Mouse (Mus musculus) embryo, embryonic 9.5 days (tissue): Measurements from ENCODE around the gene Msi2.

ENCODE experiments used
- DNase-seq: peaks from one replicate; pipeline ENCODE4 v3.0.0-alpha.2; 2017; ENCODE audit errors: extremely low spot score

Gene Msi2

DNA sequence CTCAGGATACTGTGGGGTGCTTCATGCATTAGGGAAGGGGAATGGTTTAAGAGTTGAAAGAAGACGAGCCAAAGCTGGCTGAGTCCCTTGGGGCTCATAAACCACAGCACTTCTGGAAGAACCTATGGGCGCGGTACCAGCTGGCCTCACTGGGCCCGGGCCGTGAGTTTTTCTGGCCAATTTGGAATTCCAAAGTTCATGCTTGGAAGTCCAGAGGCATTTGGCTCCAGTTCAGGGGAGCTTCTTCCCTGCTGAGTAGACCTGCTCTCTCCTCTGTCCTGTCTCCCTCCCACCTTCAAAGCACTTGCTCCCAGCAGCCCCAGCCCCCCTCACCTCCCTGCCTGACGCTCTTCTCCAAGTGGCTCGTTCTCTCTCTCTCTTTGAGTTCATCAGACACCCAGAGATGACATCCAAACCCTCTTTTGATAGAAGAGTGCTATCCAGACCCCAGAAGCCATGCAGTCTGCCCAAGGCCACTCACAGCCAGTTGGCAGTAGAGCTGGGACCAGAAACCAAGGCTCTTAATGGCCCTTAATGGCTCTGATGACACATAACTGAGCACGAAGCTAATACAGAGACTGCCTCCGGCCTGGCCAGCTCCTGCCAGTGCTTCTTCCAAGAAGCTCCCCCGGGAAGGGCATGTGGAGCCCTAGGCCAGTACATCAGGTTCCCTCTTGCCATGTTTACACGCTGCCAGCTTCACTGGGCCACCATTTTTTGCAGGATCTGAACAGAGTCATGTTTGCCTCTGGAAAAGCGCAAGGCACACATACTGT, 204.0 kb downstream of the Msi2 start:
- DNase-seq: no peak

DNA sequence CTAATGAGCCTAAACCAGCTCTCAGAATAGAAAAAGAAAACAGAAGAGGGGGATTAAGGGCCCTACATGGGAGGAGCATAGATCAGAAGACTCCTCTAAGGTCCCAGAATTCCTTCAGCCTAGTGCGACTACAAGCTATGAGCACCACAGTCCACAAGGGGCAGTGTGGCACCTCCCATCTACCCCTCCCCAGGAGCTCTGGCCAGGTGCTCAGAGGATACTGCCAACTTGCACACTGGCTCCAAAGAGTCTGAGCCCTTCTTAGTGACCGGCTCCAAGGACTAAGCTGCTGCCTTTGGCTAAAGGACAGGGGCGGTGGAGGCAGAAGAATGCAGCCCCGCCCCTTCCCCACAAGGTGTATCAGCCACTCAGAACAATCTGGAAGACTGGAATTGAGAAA, 205.7 kb downstream of the Msi2 start:
- peak; percentile 44 for DNase-seq

DNA sequence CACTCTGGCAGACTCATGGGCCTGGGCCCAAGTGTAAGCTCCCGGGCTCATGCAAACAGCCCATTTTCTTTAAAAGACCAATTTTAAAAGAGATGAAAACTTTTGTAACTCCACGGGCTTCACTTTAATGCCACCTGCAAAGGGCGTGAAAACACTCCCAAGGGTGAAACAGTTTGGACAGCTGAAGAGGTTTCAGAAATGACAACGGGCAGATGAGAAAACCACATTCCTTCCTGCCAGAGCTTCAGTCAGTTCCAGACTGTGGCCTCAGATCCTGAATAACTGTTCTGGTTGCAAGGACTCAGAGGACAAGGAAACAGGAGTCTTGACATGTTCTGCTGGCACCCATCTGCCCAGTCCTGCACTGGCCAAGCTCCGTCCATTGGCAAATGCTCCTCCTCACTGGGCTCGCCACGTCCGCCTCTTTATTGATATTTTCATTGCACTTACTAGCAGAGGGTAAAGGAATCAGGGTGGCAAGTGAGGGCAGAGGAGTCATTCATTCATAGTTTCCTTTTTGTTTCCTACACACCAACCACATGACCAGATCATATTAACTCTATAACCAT, 207.9 kb downstream of the Msi2 start:
- no peak for DNase-seq

DNA sequence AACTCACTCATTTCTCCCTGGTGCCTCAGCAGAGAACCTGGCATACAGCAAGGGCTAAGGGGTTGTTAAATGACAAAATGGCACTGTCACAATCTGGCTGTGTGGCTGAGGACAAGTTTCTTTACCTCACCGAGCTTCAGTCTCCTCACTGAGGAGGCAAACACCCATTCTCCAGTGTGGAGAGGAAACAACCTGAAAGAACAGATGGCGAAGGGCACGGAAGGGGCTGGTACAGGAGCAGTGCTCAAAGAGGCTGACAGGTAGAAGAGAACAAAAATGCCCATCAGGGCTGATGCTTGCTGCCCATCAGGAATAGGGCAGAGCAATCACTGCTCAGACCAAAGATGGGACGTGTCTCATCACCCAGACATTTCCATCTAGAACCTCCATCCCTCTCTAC, 208.8 kb downstream of the Msi2 start:
- no peak for DNase-seq

DNA sequence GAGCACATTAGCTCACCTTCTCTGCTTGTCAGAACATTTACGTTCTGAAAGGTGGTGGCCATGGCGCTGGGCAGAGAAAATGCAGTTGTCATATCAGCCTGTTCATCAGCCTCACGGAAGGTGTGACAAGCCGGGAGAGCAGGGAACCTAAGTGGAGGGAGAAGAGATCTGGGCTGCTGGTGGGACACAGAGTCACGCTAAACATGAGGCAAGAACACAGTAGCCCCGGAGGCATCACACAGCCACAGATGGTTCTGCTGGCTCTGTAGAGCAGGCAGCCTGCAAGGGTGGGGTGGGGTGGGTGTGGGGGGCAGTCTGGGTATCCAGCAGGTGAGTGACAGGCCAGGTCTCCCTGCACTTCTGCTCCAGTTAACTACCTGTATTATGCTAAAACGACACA, 210.2 kb downstream of the Msi2 start:
- no peak for DNase-seq

DNA sequence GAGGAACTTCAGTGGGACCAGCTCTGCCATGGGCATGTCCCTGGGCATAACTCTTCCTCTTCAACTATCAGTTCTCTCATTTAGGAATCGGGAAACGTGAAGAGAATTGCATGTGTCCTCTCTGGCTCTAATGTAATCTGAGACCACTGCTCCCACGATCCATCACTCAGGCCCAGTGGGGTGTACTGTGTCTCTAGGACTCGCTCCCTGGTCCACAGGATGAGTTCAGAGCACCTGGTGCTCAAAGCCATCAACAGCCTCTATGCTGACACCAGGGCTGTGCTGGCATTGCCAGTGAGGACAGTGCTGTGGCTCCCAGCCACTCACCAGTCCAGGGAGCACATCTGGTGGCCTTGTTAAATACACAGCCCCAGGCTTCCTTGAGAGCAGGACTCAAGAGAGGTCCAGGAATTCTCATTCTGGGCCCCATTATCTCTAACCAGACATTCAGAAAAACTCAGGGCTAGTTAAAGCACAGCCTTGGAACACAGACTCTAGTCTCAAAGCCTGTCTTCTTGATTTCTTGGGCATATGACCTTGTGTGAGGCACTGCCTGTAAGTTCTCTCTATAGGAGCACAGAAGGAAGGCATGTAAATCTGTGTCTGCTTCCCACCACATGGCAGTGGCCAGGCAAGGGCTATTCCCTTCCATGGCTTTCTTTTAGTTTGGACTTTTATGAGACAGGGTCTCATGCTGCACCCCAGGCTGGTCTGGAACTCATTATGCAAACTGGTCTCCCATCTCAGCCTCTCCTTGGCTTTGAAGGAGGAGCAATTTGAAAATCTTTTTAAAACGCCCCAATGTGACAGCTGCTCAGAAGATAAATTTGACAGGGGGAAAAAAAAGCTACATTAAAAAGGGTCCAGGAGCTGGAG, 211.5 kb downstream of the Msi2 start:
- no peak for DNase-seq

DNA sequence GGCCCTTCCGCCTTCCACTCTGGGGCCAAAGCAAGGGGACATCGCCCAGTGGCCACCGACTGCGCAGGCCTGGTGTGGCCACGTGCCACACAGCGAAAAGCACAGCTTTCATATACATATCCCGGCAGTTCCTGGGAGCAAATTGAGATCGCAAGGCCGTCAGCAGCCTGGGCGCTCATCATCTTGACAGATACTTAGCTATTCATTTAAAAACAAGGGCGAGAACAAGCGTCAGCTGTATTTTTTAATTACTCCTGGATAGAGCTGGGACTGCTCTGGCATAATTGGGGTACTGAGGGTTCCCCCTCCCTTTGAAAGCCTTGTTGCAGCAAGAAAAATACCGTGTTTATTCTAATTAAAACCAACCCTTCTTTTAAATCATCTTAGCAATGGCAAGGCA, 212.2 kb downstream of the Msi2 start:
- no peak for DNase-seq

DNA sequence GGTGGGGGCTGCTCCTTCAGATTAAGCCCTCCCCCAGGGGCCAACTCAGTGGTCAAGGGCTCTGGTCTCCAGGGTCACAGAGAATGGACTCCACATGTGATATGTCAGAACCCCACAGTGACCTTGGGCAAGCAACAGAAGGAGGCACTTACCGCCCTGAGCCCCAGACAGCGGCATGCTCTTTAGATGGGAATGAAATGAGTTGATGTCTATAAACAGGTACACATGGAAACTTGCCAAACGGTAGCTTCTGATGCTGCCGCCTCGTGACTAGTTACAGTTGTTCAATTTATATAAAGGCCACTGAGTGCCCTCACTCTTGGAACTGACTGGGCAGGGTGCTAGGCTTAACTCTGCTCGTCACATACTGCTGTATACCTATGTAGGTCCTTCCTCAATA, 215.7 kb downstream of the Msi2 start:
- no peak for DNase-seq

DNA sequence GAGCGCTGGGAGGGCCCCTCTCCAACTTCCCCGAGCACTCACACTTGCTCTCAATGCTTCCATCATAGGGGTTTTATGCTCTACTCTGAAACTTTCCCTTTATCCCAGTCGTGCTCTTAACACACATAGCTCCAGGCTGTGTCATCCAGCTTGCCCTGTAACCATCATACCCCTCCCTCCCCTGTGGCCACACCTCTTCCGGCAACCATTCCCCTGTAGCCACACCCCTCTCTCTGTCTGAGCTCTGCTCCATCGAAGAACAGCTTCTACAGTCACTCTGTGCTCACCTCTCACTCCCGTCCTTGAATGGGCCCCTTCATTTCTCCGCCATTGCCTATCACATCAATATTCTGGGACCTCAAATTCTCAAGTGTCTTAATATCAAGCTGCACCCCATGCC, 219.8 kb downstream of the Msi2 start:
- no peak for DNase-seq

DNA sequence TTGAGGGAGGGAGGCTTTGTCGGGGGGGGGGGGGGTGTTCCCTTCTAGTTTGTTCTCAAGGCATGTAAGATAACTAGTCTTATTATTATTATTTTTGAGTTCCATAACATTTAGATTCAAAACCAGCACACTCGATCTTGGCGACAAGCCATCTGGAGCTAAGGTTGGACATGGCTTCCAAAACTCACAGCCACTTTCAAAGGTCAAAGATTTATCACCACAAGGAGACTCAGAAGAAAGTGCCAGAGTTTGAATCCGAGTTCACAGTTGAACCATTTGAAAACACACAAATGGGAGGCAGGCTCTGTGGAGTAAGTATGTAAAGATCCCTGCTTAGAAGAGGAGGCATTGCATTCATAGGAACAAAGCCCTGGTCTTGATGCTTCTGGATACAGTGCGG, 221.9 kb downstream of the Msi2 start:
- no peak for DNase-seq

DNA sequence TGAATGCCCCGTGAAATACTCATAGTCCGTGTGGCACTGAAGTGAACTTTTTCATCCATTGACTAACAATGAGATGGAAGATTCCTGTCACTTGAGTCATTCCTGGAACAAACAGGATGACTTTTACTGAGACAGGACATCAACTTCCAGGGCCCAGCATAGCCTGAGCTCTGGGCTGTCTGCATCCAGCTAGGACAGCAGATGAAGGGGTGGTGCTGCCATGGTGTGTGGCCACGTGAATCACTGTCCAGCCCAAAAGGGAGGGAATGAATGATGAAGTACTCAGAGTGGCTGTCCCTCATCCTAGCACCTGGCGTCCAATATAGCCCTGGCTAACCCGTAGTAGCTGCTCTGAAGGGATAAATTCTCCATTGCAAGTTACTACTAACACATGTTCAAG, 222.6 kb downstream of the Msi2 start:
- DNase-seq: no peak

DNA sequence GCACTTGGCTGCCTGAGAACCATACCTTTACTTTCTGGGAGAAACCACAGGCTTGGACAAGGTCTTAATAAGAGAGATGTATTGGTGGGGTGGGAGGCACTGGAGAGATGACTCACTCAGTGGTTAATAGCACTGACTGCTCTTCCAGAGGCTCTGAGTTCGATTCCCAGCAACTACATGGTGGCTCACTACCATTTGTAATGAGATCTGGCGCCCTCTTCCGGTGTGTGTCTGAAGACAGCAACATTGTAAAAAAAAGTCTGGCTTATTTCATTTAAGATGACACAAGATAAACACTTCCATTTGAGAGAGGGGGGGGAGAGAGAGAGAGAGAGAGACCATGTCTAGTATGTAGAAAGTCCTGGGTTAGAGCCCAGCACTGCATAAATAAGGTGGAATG, 223.3 kb downstream of the Msi2 start:
- no peak for DNase-seq

DNA sequence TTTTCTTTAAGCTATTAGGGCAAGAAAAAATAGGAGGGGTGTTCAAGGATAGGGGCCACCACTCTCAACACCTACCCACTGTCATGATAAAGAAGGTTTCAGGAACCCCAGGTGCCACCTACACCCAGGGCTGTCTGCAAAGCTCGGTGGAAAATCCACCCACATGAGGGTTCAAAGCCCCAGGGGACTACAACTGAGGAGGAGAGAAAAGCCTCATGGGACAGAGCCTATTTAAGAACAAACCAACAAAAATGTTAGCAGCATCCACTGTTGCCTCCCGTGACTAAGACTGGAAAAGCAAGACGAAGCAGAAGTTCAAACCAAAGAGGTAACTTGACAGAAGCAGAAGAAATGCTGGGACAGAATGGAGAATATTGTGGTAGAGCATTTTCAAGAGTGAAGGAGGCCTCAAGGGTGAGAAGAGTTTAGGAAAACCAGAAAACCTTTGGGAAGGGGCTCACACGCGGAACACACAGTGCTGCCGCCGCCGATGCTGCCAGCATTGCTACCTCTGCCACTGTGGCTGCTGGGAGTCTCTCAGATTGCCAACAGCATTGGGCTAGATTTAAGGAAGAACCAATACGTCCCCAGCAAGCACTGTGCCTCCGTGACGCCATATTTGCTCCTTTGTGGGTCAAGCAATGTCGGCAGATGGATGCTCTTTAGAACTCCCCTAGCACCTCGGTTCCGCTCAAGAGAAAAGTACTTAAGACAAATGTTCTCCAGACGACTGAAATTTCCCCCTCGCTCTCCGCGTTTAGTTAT, 224.3 kb downstream of the Msi2 start:
- DNase-seq: no peak

DNA sequence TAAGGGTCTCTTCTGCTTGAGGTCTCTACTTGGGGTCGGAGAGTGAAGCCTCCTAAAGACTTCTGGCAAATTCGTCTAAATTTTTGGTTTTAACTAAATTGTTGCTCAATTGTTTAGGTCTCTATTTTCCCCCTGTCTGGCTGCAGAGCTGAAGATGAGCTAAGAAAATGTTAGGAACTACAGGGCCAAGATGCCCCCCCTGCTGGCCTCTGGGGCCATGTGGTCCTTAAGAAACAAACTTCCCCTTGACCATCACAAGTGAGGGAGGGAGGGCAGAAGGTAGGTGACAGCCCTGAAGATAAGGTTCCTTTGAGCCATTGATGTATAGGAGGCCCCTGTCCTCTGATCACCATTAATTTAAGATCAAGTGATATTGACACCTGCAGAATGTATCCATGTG, 225.7 kb downstream of the Msi2 start:
- no peak for DNase-seq

DNA sequence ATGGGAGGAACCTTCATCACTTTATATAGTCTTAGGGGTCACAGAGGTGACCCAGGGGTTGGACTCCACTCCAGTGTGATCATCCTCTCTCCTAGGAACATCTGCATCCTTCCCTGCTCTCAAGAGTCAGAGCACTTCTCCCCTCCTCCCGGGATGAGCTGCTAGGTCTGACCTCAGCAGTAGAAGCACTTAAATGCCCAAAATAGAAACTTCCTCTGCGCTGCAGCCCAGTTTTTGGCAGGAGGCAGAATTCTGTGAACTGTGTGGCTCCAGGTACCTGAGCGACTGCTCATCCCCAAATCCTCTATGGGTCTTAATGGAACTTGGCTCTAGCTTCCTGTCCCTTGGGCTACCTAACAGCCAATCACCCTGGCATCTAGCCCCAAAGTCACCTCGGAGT, 228.3 kb downstream of the Msi2 start:
- no peak for DNase-seq

DNA sequence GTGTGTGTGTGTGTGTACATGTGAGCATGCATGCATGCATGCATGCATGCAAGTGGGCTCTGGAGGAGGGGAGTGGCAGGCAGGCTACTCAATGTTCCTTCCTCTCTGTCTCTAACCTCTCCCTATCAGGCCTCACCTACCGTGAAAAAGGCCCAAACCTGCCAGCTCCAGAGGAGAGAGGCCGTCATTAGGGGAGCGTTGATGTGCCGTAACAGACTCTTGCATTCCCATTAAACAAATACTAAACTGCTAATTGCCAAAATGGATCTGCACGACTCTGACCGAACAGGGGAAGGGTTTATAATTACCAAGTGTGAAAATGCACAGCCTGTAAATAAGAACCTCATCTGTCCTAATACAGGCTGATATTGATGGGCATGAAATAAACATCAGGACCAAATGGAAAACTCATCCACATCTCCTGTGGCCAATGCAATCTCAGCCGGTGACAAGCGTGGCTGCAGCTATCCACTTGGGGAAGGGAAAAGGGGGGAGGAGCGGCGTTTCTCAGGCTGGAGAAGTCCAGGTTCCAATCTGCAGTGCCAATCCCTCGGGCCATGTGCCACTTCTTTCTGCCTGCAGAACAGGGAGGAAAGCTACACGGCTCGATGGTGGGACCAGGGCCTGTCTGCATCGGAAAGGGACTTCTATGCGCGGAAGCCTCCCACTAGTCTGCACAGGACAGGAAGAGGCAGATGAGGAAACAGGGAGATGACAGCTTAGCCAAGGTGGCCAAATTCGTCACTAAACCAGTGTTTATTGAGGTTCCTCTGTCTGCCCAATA, 229.2 kb downstream of the Msi2 start:
- no peak for DNase-seq

DNA sequence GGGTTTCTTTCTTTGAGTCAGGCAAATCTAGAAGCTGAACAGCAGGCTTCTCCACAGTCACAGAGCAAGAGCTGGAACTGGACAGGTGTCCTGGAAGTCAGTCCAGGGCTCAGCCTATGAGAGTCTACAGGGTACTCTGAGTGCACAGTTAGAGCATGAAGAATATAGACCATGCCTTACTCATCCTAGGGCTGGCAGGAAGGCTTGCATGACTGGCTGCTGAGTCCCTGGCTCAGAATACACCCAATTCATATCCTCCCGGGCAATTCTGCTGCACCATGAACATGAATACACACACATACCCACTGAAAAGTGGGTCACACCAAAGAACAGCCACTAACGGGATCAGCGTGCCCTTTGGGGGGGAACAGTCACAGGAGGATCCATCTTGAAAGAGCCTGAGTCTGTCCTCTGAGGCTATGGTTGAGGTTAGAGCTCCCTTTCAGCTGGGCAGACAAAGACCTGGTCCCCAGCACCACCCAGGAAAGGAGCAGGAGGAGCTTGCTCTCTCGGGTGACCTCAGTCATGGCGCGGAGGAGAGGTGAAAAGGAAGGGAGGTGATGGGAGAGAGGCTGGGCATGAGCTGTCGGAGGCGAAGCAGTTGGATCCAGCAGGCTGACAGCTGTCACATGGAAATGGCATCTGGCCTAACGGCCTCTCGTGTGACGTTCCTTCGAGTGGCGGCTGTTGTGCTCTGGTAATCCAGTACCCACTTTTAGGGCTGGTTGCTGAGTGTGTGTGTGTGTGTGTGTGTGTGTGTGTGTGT, 230.0 kb downstream of the Msi2 start:
- DNase-seq: no peak

DNA sequence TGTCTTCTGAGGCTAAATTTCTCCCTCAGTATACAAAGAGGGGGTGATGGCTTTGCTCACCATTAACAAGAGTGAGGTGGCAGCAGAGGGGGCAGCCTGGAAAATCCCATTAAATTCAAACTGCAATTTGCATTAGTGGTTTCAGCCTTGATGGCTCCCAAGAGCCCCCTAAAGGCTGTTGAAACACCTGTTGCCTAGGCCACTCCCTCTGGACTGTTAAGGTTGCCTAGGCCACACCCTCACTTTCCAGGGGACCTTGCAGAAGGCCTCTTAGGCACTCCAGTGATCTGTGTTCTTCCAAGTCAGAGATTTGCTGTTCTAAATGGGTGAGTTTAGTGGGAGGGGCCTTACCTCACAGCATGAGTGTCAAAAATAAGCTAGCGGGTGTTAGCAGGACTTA, 232.3 kb downstream of the Msi2 start:
- no peak for DNase-seq

DNA sequence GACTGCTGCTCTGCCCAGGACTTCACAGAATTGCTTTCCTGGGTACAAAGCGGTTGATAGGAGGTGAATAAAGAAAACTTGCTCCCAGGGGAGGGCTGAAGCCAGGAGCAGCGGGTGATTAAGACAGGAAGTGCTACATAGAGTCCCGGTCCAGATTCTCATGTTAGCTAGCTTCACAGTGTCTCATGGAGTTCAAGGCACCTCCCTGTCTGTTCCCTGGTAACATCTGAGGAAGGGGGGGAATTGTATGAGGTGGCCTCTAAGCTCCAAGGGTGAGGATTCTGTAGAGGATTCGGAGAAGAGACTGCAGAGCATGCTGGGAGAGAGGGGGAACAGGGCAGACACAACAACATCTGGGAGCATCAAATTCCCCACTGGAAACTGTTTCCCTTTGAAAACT, 233.2 kb downstream of the Msi2 start:
- no peak for DNase-seq

DNA sequence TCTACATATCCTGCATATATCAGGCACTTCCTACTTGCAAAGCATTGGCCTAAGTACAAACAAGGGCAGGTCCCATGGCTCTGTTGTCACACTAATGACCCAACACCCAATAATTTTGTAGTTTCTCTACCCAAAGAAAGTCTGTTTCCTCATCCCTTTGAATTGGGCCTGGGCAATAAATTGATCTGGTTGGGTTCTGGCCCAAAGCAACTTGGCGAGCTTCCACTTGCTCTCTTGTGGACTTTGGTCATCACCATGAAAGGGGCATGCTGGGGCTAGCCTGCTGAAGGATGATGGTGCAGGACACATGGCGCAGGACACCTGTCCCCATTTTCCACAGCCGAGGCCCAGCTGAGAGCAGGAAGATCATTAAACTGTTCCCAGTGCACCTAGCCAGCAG, 234.3 kb downstream of the Msi2 start:
- no peak for DNase-seq

DNA sequence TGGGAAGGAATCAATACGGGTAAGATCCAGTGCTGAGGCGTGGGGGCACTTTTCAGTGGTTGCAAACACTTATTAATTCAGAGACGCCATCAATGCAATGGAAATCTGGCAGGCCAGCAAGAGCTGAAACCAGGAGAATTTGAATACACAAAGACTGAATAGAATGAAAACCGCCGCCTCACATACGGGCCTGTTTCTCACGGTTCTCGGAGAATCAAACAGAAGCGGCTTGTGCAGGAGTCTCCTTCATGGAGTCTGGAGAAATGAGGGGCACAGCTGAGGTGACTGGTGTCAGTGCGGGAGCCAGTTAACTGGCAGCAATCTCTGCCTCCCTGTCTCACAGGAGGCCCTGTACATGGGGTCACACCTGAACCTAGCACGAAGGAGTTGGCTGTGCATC, 235.7 kb downstream of the Msi2 start:
- no peak for DNase-seq
